Mouse (Mus musculus) urinary bladder, adult 2 months (tissue): ENCODE results near the gene Fut11. TPM values are rescaled to one million over a fixed set of nuclear protein-coding genes. Genes with fewer than 3 reads are reported as not detected.
"Not testable (repeated sequence)": the region's sequence is repeated elsewhere in the genome, so short reads cannot be mapped to it uniquely, and the experiment has no call there.

Source experiments
- DNase-seq: peaks from one replicate; pipeline ENCODE4 v3.0.0; 2022; ENCODE audit warnings: low spot score
- polyA plus RNA-seq: library from polyadenylated mRNA; depleted of rRNA; stranded (reverse); fragments of >200 nt; gene quantifications from 2 replicates; pipeline ENCODE4 v1.2.3, GENCODE M21; 2012

Fut11 gene
- polyA plus RNA-seq, 1 experiment = 17.1 TPM

DNA sequence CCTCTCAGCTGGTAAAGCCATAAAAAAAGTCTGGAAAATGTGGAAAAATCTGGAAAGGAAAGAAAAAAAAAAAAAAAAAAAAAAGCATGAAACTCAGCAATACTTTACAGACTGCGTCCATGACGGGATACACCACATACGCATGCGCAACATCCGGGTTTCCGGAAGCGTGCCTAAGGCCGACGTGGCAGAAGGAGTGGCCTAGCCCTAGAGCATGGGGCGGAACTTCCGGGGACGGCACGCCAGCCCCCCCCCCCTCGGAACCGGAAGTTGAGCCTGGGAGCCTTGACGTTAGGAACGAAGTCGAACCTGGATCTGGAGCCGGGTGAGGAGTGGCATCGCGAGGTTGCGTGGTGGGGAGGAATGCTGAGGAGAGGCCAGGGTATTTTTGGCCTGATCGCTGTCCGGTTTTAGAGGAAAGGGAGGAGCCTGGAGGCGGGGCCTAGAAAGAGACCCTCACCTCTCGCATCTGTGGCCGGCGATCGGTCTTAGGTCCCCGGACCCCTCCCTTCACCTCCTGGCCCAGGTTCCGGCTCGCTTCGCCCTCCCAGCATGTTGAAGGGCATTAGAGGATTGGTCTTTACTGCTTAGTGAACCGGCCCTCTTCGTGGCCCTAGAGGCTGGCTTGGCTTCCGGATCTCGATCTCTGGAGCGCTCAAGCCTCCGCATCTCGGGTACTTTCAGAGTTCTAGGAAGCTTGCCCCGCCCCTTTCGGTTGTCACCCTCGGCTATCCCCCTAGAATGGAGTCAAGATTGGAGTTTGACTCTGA, 20.5 kb upstream of the Fut11 start, which contains the start of gene Sec24c:
Sec24c (plus strand) TSS at position 245 of the 770 bp plus-strand sequence.
- peak; percentile 96 for DNase-seq

DNA sequence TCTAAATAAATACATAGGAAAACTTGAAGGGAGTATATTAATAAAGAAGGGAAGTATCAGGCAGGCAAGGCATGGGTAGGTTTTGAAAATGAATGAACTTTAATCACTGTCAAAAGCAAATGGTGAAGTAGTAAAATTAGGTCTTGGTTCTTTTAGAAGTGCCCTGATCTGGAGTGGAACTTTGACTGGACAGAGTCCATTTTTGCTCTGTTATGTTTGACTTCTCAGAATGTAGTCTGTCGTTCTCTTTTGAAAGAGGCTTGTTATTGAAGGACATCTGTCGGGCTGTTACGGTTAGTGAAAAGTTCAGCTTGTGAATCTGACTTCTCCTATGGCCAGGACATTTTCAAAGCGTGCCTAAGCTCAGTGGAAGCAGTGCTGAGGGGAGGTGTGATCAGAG, 16.9 kb upstream of the Fut11 start:
- DNase-seq = no peak

GRCm38 (mm10) chr14:20681742-20682141, 13.0 kb upstream of the Fut11 start:
- no peak for DNase-seq

- DNase-seq = no peak
Measured at GRCm38 (mm10) chr14:20682498-20682897, 12.3 kb upstream of the Fut11 start.

GRCm38 (mm10) chr14:20686576-20686975, 8.2 kb upstream of the Fut11 start:
- no peak for DNase-seq

DNA sequence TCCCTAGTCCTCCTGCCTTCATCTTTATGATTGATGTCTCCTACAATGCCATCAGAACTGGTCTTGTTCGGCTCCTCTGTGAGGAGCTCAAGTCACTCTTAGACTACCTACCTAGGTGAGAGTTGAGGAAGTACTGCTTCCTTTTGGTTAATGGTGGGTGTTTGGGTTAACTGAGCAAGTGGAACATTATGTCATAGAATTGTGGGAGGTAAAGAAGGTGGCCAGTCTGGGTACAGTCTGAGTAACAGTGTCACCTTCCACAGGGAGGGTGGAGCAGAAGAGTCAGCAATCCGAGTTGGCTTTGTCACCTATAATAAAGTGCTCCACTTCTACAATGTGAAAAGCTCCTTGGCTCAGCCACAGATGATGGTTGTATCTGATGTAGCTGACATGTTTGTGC, 5.8 kb upstream of the Fut11 start:
- no peak for DNase-seq

DNA sequence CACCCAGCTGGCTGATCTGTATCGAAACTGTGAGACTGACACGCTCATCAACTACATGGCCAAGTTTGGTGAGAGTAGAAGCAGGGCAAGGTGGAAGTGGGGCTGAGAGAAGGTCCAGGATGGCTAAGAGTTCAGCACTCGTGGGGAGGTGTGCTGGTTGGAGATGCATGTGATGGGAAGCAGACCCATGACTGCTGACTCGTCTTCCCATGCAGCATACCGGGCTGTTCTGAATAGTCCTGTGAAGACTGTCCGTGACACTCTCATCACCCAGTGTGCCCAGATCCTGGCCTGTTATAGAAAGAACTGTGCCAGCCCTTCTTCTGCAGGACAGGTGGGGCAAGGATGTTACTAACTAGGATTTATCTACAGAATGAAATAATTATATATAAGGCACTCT, 3.0 kb upstream of the Fut11 start:
- DNase-seq = no peak

DNA sequence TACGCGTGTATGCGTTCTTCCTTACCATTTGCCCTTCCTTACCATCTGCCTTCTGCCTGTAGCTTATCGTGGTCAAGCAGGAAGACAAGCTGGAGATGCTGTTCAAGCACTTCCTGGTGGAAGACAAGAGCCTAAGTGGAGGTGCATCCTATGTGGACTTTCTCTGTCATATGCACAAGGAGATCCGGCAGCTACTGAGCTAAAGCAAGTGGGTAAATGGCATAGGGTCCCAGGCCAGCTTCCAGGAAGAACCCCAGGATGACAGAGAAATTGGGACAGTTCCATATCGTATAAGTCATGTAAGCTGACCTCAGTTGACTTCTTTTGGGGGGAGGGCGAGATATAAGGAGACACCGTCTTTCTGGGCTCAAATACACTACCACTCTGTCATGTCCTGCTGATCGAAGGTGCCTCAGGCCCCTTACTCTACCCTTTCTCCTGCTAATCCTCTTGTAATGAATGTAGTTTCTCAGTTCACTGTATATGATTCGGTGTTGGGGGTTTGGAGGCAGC, 1.1 kb upstream of the Fut11 start:
- no peak for DNase-seq

DNA sequence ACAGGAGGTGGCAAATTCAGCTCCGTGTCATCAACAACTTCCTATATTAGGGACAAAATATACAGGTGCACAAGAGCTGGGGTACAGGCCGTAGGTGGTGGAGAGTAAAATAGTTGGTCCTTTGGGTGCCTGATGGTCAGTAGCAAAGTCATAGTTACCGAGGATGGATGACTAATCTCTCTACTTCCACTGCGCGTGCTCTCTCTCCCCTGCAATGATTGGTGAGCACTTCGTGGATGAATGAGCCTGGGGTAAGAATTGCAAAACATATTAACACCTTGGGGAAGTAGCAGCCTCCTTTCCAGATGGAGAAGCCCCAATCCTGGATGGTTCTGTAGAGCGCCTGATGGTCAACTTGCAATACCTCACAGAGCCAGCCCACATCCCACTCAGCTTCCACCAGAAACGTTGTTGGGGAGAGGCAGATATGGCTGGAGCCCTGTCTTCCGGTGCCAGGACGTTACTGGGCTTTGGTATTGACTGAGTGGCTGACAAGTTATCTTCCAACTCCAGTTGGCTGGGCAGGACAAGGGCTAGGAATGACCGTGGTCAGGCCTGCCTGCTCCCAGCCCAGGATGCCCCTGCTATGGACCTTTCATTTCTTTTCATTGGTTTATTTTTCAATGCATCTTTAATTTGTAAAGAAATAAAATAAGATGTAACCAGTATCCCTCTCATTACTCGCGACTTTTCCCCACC, 434 bp upstream of the Fut11 start:
- no peak for DNase-seq

DNA sequence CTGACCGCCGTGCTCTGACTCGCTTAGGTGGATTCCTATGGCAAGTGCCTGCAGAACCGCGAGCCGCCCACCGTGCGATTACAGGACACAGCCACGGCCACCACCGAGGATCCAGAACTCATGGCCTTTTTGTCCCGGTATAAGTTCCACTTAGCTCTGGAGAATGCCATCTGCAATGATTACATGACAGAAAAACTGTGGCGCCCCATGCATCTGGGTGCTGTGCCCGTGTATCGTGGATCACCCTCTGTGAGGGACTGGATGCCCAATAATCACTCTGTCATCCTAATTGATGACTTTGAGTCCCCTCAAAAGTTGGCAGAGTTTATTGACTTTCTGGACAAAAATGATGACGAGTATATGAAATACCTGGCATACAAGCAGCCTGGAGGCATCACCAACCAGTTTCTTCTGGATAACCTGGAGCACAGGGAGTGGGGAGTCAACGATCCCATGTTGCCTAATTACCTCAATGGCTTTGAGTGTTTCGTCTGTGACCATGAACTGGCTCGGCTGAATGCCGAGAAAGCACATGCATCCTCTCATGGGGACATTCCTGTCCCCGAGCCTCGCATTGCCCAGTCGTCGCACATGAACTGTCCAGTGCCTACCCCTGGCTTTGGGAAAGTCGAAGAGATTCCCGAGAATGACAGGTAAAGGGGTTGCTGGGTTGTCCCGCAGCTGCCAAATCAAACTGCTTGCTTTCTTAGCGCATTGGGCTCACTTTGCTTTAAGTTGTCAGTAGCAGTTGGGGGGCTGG, 1.2 kb downstream of the Fut11 start:
- DNase-seq = no peak

GRCm38 (mm10) chr14:20696986-20697385, 2.2 kb downstream of the Fut11 start:
- DNase-seq = no peak

- DNase-seq = no peak
Measured at GRCm38 (mm10) chr14:20698515-20698914, 3.7 kb downstream of the Fut11 start.

GRCm38 (mm10) chr14:20700362-20700761, 5.6 kb downstream of the Fut11 start:
- DNase-seq = no peak

DNA sequence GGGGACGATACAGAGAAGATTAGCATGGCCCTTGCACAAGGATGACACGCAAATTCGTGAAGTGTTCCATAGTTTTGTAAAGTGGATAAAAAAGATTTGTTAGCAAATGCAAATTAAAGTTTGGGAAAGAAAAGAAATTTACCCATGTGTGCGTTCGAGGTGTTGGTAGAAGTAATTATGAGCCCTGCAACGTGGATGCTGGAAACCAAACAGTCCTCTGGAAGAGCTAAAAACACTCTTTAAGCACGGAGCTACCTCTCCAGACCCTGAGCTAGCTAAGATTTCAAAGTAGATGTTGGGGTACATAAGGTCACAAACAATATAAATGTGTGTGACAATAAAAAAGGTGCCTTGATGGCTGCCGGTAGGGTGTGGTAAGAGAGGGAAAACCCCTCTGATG, 6.8 kb downstream of the Fut11 start:
- no peak for DNase-seq

- DNase-seq = no peak
Measured at GRCm38 (mm10) chr14:20702096-20702740, 7.5 kb downstream of the Fut11 start.

DNA sequence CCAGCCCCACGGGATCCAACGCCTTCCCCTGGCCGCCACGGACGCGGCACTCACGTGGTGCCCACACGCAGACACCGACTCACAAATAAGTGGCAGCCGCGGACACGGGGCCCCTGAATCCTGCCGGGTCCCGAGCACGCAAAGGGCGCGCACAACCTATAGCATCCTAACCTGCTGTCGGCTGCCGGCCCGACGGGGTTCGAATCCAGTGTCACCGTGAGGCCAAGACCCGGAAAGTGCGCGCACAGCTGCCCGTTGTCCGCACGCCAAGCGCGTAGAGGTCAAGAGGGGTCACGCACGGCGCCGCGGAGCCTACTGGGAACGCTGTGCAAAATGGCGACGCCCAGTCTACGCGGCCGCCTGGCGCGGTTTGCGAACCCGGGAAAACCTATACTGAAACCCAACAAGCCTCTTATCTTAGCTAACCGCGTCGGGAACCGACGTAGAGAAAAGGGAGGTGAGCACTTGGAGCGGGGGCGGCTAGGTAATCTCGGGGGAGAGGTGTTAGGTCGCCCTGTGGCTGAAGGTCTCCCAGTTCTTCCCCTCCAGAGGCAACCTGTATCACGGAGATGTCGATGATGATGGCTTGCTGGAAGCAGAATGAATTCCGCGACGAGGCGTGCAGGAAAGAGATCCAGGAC, 8.1 kb downstream of the Fut11 start, which contains the start of gene Chchd1:
Chchd1 (plus strand) TSS at position 266 of the 641 bp plus-strand sequence.
- DNase-seq = peak; percentile 93

DNA sequence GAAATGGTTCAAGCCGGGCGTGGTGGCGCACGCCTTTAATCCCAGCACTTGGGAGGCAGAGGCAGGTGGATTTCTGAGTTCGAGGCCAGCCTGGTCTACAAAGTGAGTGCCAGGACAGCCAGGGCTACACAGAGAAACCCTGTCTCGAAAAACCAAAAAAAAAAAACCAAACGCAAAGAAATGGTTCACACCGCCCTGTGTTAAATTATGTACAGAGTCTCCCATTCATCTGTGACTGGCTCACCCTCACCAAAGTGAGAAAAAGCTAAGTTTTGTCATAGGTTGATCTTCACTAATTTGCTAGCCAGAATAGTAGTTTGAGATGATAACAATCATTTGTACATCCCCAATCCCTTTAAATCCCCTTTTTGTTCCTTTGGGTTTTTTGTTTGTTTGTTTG, 8.7 kb downstream of the Fut11 start:
- DNase-seq = not testable (repeated sequence)

DNA sequence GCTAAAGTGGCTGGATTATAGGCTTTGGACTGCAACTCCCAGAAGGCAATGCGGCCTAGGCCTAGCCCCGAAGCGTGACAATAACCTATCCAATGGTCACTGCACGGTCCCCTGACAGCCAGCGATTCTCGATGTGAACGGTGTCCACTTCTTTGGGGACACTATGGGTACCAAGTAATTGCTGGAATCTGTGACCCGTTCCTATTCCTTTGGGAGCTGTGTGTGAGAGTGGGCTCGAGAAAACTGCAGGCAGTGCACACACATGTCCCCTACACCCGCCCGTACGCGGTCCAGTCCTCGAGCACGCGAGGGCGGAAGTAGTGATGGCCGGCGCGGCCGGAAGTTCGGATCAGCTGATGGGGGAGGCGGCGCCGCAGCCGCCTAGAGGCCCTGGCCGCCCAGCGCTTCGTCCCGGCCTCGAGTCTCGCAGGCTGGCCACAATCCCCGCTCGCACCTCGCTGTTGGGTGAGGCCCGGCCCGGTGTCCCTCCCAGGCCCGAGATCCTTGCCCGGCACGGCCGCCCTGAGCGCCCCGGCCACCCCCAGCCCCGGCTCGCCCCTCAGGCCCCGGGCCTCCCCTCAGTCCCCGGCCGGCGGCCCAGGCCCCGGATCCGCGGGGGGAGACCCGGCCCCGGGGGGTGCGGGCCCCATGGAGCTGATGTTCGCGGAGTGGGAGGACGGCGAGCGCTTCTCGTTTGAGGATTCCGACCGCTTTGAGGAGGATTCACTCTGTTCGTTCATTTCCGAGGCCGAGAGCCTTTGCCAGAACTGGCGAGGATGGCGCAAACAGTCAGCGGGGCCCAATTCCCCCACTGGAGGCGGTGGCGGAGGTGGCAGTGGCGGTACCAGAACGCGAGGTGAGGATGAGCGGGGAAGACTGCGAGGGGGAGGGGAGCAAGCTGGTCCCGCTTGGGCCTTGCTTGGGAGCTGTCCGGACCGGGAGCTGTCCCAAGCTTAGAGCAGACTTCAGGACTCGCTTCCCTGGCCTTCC, 12.7 kb downstream of the Fut11 start, which contains the start of gene Zswim8:
Zswim8 (plus strand) TSS at position 352 of the 990 bp plus-strand sequence.
- DNase-seq = peak; percentile 86

- no peak for DNase-seq
Measured at GRCm38 (mm10) chr14:20708239-20708638, 13.5 kb downstream of the Fut11 start.

- no peak for DNase-seq
Measured at GRCm38 (mm10) chr14:20713832-20714231, 19.1 kb downstream of the Fut11 start.
